Mouse (Mus musculus) small intestine, adult 2 months (tissue): Measurements from ENCODE around the gene Gm37240. TPM values are rescaled to one million over a fixed set of nuclear protein-coding genes. Genes with fewer than 3 reads are reported as not detected.

Source experiments
- H3K27ac ChIP-seq: fragments of 200-500 bp; 2 replicates; pipeline ENCODE4 v1.5.1; 2012; ENCODE audit warnings: low read depth, low read length, control low read depth, inconsistent platforms; ENCODE audit not compliant: insufficient read depth
- H3K27me3 ChIP-seq: fragments of 200-500 bp; 2 replicates; pipeline ENCODE4 v1.6.1; 2012; ENCODE audit warnings: mild to moderate bottlenecking, moderate library complexity, low read length, inconsistent platforms; ENCODE audit not compliant: control insufficient read depth, insufficient read depth
- H3K36me3 ChIP-seq: fragments of 200-500 bp; 2 replicates; pipeline ENCODE4 v1.6.1; 2012; ENCODE audit warnings: mild to moderate bottlenecking, low read length, control low read depth, inconsistent platforms; ENCODE audit not compliant: control insufficient read depth, insufficient read depth
- H3K4me1 ChIP-seq: fragments of 200-500 bp; 2 replicates; pipeline ENCODE4 v1.6.1; 2012; ENCODE audit warnings: low read length, inconsistent platforms, mixed read lengths; ENCODE audit not compliant: control insufficient read depth, insufficient read depth, insufficient read length
- H3K4me3 ChIP-seq: fragments of 200-500 bp; 2 replicates; pipeline ENCODE4 v1.5.1; 2012; ENCODE audit warnings: low read depth, mild to moderate bottlenecking, control low read depth, inconsistent platforms, low read length, moderate library complexity
- CTCF ChIP-seq: fragments of 200-500 bp; IDR thresholded peaks from 2 replicates; pipeline ENCODE4 v1.5.1; 2012; ENCODE audit warnings: low read depth, mild to moderate bottlenecking, control low read depth, inconsistent platforms, low read length, moderate library complexity, mixed read lengths; ENCODE audit not compliant: insufficient replicate concordance, insufficient read length; ENCODE audit errors: extremely low read depth
- POLR2A ChIP-seq: fragments of 200-500 bp; IDR thresholded peaks from 2 replicates; pipeline ENCODE4 v1.6.1; 2012; ENCODE audit warnings: low read depth, mild to moderate bottlenecking, control low read depth, inconsistent platforms, low read length, moderate library complexity
- WGBS: fragments of 180-500 bp; shearing (Covaris S2); methylation state at CpG from one replicate; pipeline ENCODE4 v1.1.7; 2018; 5-methylcytosine and 5-hydroxymethylcytosine counted together
- polyA plus RNA-seq: library from polyadenylated mRNA; depleted of rRNA; stranded (reverse); fragments of >200 nt; gene quantifications from 2 replicates; pipeline ENCODE4 v1.2.3, GENCODE M21; 2012

Gm37240 gene
- polyA plus RNA-seq, 1 experiment = 58.2 TPM

DNA sequence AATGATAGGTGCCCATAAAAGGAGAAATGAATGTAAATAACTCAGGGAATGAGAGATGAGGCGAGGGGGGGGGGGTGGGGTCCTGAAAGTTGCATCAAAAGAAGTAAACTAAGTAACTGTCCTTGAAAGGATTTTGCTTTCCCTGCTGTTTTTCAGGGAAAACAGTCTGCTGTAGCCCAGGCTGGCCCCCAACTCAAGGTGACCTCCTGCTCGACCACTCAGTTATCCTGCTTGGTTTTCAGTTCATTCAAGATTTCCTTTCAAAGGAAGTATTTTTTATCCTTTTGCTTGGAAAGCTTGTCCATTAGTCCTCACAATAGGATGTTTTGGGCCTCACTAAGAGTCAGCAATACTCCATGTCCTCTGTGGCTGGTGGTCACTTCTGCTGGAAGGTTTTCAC, 547.4 kb downstream of the Gm37240 start:
- Histone ChIP-seq H3K27me3 (no peaks in the 10 kb centered on the region), H3K36me3 (no peaks in the 10 kb centered on the region), H3K4me3 (no peak overlapping the region), H3K4me1 (no peaks in the 10 kb centered on the region; the same call in 1 of the 2 replicates), H3K27ac (no peak overlapping the region)
- WGBS = 69% methylated on average over 2 of the region's 2 CpGs
- TF ChIP-seq POLR2A (no peak), CTCF (no peak)

- H3K36me3 ChIP-seq = no peaks in the 10 kb centered on the region
- 72% methylated on average over 10 of the region's 10 CpGs for WGBS
- H3K27ac ChIP-seq = no peak overlapping the region
- H3K4me1 ChIP-seq = no peaks in the 10 kb centered on the region; the same call in 1 of the 2 replicates
- H3K27me3 ChIP-seq = no peaks in the 10 kb centered on the region
- no peak overlapping the region for H3K4me3 ChIP-seq
- TF ChIP-seq POLR2A = no peak
- TF ChIP-seq CTCF = no peak
Measured at GRCm38 (mm10) chr3:85339269-85339820, 548.0 kb downstream of the Gm37240 start.

GRCm38 (mm10) chr3:85338755-85339095, 548.6 kb downstream of the Gm37240 start:
- WGBS = 83% methylated on average over 3 of the region's 3 CpGs
- Histone ChIP-seq H3K4me1 (no peaks in the 10 kb centered on the region; the same call in 1 of the 2 replicates), H3K27me3 (no peaks in the 10 kb centered on the region), H3K4me3 (no peak overlapping the region), H3K36me3 (no peaks in the 10 kb centered on the region), H3K27ac (no peak overlapping the region)
- no peak for TF ChIP-seq POLR2A
- no peak for TF ChIP-seq CTCF

- Histone ChIP-seq H3K27ac (no peak overlapping the region), H3K4me1 (no peaks in the 10 kb centered on the region; the same call in 1 of the 2 replicates), H3K27me3 (no peaks in the 10 kb centered on the region), H3K36me3 (no peaks in the 10 kb centered on the region), H3K4me3 (no peak overlapping the region)
- TF ChIP-seq POLR2A (no peak), CTCF (no peak)
- WGBS = 89% methylated on average over 7 of the region's 7 CpGs
Measured at GRCm38 (mm10) chr3:85337881-85338754, 549.2 kb downstream of the Gm37240 start.

- Histone ChIP-seq H3K27me3 (no peaks in the 10 kb centered on the region), H3K4me3 (no peak overlapping the region), H3K4me1 (no peaks in the 10 kb centered on the region; the same call in 1 of the 2 replicates), H3K27ac (no peak overlapping the region), H3K36me3 (no peaks in the 10 kb centered on the region)
- 89% methylated on average over 1 of the region's 1 CpGs for WGBS
- TF ChIP-seq POLR2A = no peak
- TF ChIP-seq CTCF = no peak
Measured at GRCm38 (mm10) chr3:85335517-85335916, 551.8 kb downstream of the Gm37240 start.

GRCm38 (mm10) chr3:85332276-85332675, 555.0 kb downstream of the Gm37240 start:
- Histone ChIP-seq H3K4me3 (no peak overlapping the region), H3K4me1 (no peaks in the 10 kb centered on the region), H3K27ac (no peak overlapping the region), H3K36me3 (no peaks in the 10 kb centered on the region), H3K27me3 (no peaks in the 10 kb centered on the region)
- TF ChIP-seq CTCF (no peak), POLR2A (no peak)
- WGBS = 69% methylated on average over 4 of the region's 4 CpGs

- H3K27ac ChIP-seq = no peak overlapping the region
- H3K4me3 ChIP-seq = no peak overlapping the region
- no peaks in the 10 kb centered on the region for H3K36me3 ChIP-seq
- TF ChIP-seq CTCF = no peak
- no peak for TF ChIP-seq POLR2A
- 88% methylated on average over 5 of the region's 5 CpGs for WGBS
- no peaks in the 10 kb centered on the region for H3K4me1 ChIP-seq
- H3K27me3 ChIP-seq = no peaks in the 10 kb centered on the region
Measured at GRCm38 (mm10) chr3:85318256-85318655, 569.1 kb downstream of the Gm37240 start.
